Mouse (Mus musculus) granulocyte monocyte progenitor cell, adult 5-6 weeks (primary cell): Measurements from ENCODE around the gene Capns2. TPM values are rescaled to one million over a fixed set of nuclear protein-coding genes. Genes with fewer than 3 reads are reported as not detected.
"Not testable (repeated sequence)": the region's sequence is repeated elsewhere in the genome, so short reads cannot be mapped to it uniquely, and the experiment has no call there.

Experiments
- ATAC-seq: replicated peaks from 2 replicates; pipeline ENCODE4 v1.8.0; 2016; ENCODE audit warnings: mild to moderate bottlenecking, moderate TSS enrichment, inconsistent platforms; ENCODE audit not compliant: poor library complexity, severe bottlenecking
- total RNA-seq, 2 experiments: library from RNA; stranded (forward) in 1 of 2; stranded (reverse) in 1 of 2; fragments of 200-712, 200-1000 nt in 1 of 2; fragments of >200 nt in 1 of 2; fragmentation: Nextera tagmentation in 1 of 2; gene quantifications; 2 replicates each; pipeline ENCODE4 v1.2.3; 2014 to 2017

Gene Capns2
- 4.2 TPM in 1 of 2 replicates, not detected in the other for total RNA-seq (2014; fragmentation: Nextera tagmentation)
- 0.98 and 1.7 TPM in 2 replicates for total RNA-seq (2017)

DNA sequence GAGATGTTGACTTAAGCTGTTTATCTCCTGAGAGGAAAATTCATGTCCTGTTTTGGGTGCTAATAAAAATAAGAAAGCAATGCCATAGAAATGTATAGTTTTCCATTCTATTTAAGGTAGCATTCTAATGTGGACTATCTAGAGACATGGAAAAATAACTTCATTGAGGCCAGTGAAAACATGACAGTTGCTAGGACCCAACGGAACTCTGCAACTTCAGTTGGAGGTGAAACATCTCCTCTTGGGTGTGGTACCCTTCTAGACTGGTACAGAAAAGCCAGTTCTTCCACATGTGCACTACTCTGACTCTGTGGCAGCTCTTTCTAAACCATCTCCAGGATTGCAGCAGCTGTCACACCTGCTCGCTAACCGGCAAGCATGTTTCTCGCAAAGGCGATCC is at the start of gene Capns2:
Capns2 (plus strand) TSS at position 301 of the 400 bp plus-strand sequence.
- ATAC-seq: no peak

DNA sequence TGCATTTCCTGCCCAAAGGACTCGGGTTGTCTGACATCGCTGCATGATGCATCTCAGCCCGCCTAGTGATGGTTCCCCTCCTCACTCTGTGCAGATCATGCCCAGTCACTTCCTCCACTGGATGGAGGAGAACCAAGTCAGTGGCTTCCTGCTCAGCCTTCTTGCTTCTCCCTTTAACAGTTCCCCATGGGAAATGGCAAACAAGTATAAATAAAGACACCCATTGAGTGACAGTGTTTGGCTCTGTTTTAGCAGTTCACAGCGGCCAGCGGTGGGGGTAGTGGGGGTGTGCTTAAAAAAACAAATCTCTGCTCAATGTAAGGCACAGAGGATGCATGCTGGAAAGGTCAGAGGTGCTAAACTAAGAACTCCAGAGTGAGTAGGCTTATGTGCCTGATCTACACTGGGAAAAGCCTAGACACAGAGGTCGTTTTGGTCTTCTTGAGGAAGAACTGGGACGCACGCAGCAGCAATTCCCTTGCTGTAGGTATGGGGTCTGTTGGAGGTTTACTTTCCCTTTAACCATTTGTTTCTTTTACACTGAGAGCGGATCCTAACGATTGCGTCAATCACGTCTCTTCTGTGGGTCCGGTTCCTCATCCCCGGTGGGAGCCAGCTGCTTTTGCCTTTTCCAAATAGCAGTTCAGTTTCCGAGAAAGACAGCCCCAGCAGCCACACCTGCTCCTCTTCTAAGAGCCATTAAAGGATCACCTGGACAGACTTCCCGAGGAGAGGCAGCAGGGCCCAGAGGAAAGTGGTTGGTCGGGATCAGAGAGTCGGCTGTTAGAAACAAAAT is 47.8 kb upstream of the Capns2 start:
- peak; percentile 68 for ATAC-seq

- ATAC-seq: peak; percentile 49
These were observed 46.5 kb upstream of the Capns2 start for GRCm38 (mm10) chr8:92854673-92855072.

DNA sequence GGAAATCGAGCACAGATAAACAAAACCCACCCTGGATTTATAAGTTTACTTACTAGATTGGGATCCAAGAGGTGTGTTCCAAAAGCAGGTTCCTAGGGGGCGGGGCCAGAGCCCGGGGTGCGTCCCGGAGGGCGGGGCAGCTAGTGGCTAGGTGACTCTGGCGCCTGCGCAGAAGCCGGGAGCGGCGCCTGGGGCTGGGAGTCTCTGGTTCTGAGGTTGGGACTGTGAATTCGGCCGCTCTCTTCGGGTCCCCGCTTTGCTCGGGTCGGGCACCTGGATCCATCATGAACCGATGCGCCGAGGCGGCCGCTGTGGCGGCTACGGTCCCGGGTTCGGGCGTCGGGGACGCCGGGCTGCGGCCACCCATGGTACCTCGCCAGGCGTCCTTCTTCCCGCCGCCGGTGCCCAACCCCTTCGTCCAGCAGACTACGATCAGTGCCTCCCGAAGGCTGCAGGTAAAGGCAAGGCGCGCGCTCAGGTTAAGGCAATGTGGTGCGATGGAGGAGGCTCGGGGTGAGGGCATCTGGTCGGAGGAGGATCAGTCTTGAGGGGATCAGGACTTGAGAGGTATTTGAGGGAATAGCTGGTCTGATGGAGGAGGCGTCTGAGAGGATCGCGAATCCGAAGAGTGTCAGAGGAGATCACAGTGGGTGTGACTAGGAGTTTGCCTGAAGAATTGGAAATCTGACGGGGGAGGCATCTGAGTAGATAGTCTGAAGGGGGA is 45.9 kb upstream of the Capns2 start, which contains the start of gene Lpcat2:
Lpcat2 (plus strand) TSS at position 169 of the 724 bp plus-strand sequence.
- ATAC-seq: peak; percentile 18; the same call in 1 of the 2 replicates

- ATAC-seq: peak; percentile 21
These were observed 44.8 kb upstream of the Capns2 start for GRCm38 (mm10) chr8:92856273-92856986.

GRCm38 (mm10) chr8:92858475-92859182 is 42.6 kb upstream of the Capns2 start:
- ATAC-seq: no peak

- peak; percentile 93 for ATAC-seq
These were observed 39.2 kb upstream of the Capns2 start for GRCm38 (mm10) chr8:92861977-92862376.

GRCm38 (mm10) chr8:92870281-92870680 is 30.9 kb upstream of the Capns2 start:
- ATAC-seq: no peak

GRCm38 (mm10) chr8:92872063-92872759 is 29.0 kb upstream of the Capns2 start:
- ATAC-seq: no peak

DNA sequence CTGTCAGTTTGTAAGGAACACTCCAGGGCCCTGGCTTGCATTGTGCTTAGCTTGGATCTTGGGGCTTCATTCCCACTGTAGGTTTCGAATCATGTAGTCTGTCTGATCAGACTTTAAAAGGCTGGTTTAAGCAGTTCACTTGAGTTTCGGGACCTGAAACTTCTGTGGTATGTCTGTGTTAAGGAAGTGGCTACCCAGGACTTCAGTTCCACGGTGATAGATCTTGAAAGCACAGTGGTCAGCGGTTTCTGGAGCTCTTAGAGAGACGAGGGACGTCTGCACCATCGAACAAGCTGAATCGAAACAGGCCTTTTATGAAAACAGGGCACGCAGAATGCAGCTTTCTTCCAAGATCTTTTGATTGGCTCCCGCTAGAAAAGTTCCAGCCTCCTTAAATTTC is 25.4 kb upstream of the Capns2 start:
- peak; percentile 99 for ATAC-seq

- peak; percentile 97 for ATAC-seq
These were observed 20.0 kb upstream of the Capns2 start for GRCm38 (mm10) chr8:92881247-92881646.

DNA sequence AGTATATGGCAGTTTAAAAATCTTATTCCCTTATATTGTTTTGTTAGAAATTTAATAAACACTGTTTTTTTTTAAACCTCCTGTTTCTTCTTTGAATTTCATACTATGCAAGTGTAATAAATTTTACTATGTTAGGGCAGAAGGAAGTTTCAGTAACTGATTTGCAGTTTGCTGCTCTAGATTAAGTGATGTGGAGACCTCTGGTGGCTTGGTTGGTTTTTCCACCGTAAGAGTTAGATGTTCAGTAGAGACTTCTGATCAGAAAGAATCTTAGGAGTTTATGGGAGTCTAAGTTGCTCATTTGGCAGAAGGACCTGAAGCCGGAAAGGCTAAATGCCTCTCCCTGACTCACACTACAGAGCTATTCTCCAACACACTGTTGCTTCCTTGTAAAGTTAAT is 17.4 kb upstream of the Capns2 start:
- ATAC-seq: no peak

DNA sequence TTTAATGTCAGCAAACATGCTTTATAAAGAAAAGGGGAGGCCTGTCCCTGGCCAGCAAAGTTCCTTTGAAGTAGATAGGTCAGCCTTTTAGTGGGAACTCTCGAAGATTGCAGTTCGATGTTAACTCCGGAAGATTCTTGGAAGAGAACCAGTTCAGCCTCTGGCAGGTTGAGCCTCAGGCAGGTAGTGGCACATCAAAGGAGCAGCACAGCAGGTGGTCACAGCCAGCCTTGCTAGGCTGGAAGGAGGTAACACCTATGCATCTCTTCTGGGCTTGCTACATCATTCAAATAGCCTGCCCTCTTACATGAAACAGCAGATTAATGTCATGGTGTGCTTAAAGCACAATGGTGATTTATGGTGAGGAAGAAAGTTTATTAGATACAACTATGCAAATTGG is 9.0 kb upstream of the Capns2 start:
- not testable (repeated sequence) for ATAC-seq

DNA sequence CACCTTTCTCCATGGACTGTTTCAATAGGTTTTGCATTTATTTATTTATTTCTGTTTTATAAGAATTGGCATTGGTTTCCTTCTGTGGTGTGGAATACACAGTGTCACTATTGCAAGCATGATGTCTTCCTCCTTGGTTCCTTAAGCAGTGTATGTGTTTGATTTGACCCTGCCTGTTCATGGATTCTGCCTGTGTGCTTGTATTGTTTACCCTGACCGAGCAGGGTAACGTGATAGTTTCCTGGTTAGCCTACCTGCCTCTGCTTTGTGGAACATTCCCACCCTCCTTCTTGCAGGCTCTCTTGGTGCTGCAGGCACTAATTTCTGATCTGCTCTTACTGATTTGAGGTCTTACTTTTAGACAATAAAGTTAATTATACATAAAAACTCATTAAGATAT is 7.3 kb upstream of the Capns2 start:
- ATAC-seq: no peak

GRCm38 (mm10) chr8:92895053-92895452 is 6.2 kb upstream of the Capns2 start:
- no peak for ATAC-seq

DNA sequence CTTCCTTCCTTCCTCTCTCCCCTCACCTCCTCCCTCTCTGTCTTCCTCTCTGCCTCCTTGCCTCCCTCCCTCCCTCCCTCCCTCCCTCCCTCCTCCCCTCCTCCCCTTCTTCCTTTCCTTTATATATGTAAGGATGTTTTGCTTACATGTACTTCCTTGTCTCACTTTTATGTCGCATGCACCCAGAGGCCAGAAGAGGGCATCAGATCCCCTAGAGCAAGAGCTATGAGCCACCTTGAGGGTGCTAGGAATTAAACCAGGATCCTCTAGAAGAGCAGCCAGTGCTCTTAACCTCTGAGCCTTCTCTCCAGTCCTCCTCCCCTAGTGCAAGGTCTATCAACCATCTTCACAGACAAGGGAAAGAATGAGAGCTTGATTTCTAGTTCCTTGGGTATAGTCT is 5.2 kb upstream of the Capns2 start:
- ATAC-seq: no peak

GRCm38 (mm10) chr8:92896611-92897010 is 4.6 kb upstream of the Capns2 start:
- ATAC-seq: no peak

DNA sequence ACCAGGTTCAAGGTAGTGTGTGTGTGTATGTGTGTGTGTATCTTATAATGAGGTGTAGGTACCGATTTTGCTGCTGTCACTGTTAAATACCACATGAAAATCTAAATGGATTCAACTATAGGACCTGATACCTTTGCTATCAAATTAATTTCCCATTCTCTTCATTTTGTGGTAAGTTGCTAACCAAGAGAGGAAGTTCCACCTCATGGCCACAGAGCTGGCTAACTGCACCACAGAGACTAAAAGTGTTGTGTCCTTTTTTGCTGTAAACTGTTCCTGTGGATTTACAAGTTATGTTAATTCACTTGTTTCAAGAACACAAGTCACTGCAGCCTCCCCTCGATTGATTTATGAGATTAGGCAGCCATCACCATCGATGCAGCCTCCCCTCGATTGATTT is 3.4 kb upstream of the Capns2 start:
- 0 out of 2 replicates have a peak, but pooled peaks have one; percentile 46 for ATAC-seq

GRCm38 (mm10) chr8:92899590-92899989 is 1.6 kb upstream of the Capns2 start:
- no peak for ATAC-seq
